Mouse (Mus musculus) testis, adult 2 months (tissue): Measurements from ENCODE around the gene Pde4a. TPM values are rescaled to one million over a fixed set of nuclear protein-coding genes. Genes with fewer than 3 reads are reported as not detected.
A peak's percentile ranks its signal among the peaks of the same experiment; 100 is the strongest.

ENCODE experiments used
- H3K27ac ChIP-seq: fragments of 200-500 bp; 2 replicates; pipeline ENCODE4 v1.5.1; 2012; ENCODE audit warnings: low read depth, low read length; ENCODE audit not compliant: control insufficient read depth, insufficient read depth
- H3K27me3 ChIP-seq: fragments of 200-500 bp; 2 replicates; pipeline ENCODE4 v1.6.1; 2012; ENCODE audit warnings: mild to moderate bottlenecking, low read length, moderate library complexity; ENCODE audit not compliant: control insufficient read depth, insufficient read depth
- H3K36me3 ChIP-seq: fragments of 200-500 bp; 2 replicates; pipeline ENCODE4 v1.6.1; 2012; ENCODE audit warnings: mild to moderate bottlenecking, low read length; ENCODE audit not compliant: control insufficient read depth, insufficient read depth
- H3K4me1 ChIP-seq: fragments of 200-500 bp; 2 replicates; pipeline ENCODE4 v1.6.1; 2012; ENCODE audit warnings: low read length; ENCODE audit not compliant: control insufficient read depth, insufficient read depth
- H3K4me3 ChIP-seq: fragments of 200-500 bp; 2 replicates; pipeline ENCODE4 v1.5.1; 2012; ENCODE audit warnings: low read depth, mild to moderate bottlenecking, low read length, moderate library complexity, mixed read lengths; ENCODE audit not compliant: control insufficient read depth
- CTCF ChIP-seq: fragments of 200-500 bp; IDR thresholded peaks from 2 replicates; pipeline ENCODE4 v1.5.1; 2012; ENCODE audit warnings: low read depth, mild to moderate bottlenecking, inconsistent platforms, low read length, moderate library complexity; ENCODE audit not compliant: control insufficient read depth, insufficient read depth, insufficient replicate concordance
- POLR2A ChIP-seq: fragments of 200-500 bp; IDR thresholded peaks from 2 replicates; pipeline ENCODE4 v1.6.1; 2012; ENCODE audit warnings: low read depth, mild to moderate bottlenecking, inconsistent platforms, low read length, moderate library complexity; ENCODE audit not compliant: control insufficient read depth
- polyA plus RNA-seq: library from polyadenylated mRNA; depleted of rRNA; stranded (reverse); fragments of >200 nt; gene quantifications from 2 replicates; pipeline ENCODE4 v1.2.3, GENCODE M21; 2012

Gene Pde4a
- polyA plus RNA-seq, 1 experiment, result 82.0 TPM

GRCm38 (mm10) chr9:21149077-21149653 lies 16.3 kb upstream of the Pde4a start:
- Histone ChIP-seq H3K4me3 (peak overlapping the region; percentile 93), H3K36me3 (no peaks in the 10 kb centered on the region), H3K27ac (no peak overlapping the region), H3K4me1 (peaks cover 28% of the 10 kb centered on the region), H3K27me3 (no peaks in the 10 kb centered on the region)
- TF ChIP-seq CTCF (no peak), POLR2A (no peak)

- H3K27ac ChIP-seq, result peak within 1 kb of the TSS; percentile 87
- no peaks in the 10 kb centered on the region for H3K27me3 ChIP-seq
- TF ChIP-seq POLR2A, result peak; percentile 70
- TF ChIP-seq CTCF, result no peak
- no peaks in the 10 kb centered on the region for H3K36me3 ChIP-seq
- H3K4me1 ChIP-seq, result peaks cover 28% of the 10 kb centered on the region
- peak within 1 kb of the TSS; percentile 93 for H3K4me3 ChIP-seq
These were observed 15.7 kb upstream of the Pde4a start, which contains the start of gene Cdc37 for GRCm38 (mm10) chr9:21149654-21150419. Gene Cdc37, minus strand, starts transcription at chr9:21149982.

DNA sequence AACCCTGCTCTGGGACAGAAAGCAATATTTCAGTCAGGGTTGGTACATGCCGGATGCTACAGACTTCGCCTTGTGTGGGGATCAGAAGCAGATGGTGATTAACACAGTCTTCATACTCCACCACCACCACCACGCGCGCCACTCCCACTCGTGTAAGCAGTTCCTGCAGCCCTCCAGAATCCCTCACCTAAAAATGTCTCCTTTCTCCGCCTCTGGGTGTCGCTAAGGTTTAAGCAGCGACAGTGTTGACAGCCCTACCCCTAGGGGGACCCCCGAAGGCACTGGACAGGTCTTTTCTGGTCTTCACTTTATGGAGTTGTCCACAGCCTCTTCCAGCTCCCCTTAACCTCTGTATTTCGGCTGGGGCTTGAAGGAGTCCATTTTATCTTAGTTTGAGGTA lies 12.8 kb upstream of the Pde4a start:
- H3K4me1 ChIP-seq, result peaks cover 28% of the 10 kb centered on the region

DNA sequence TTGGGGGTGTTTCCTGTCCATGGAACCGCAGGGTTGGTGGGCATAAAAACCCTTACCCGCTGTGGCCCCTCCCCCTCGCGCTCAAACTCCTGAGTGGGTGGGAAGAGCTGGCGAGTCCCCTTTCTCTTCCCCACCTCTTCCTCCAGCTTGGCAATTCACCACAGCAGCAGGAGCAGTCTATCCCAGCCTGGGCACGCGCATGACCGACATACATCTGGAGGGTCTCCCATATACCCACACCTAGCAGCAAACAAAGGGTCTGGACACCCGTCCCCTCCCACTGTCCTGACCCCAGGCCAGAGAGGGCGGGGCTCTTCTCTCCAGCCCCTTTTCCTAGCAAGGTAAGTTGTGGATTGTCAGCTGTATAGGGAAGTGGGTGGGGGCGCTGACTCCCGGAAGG lies 12.2 kb upstream of the Pde4a start:
- H3K4me1 ChIP-seq, result peaks cover 28% of the 10 kb centered on the region
- no peak overlapping the region for H3K27ac ChIP-seq
- TF ChIP-seq CTCF (no peak), POLR2A (no peak)
- peak overlapping the region; percentile 53 for H3K4me3 ChIP-seq
- H3K27me3 ChIP-seq, result no peaks in the 10 kb centered on the region
- H3K36me3 ChIP-seq, result no peaks in the 10 kb centered on the region

More for the DNA sequence above, 12.8 kb upstream of the Pde4a start:
- H3K27ac ChIP-seq, result no peak overlapping the region
- no peaks in the 10 kb centered on the region for H3K36me3 ChIP-seq
- H3K4me3 ChIP-seq, result peak overlapping the region; percentile 53
- no peaks in the 10 kb centered on the region for H3K27me3 ChIP-seq
- TF ChIP-seq CTCF (peak; percentile 31; the same call in 1 of the 2 replicates), POLR2A (no peak)

DNA sequence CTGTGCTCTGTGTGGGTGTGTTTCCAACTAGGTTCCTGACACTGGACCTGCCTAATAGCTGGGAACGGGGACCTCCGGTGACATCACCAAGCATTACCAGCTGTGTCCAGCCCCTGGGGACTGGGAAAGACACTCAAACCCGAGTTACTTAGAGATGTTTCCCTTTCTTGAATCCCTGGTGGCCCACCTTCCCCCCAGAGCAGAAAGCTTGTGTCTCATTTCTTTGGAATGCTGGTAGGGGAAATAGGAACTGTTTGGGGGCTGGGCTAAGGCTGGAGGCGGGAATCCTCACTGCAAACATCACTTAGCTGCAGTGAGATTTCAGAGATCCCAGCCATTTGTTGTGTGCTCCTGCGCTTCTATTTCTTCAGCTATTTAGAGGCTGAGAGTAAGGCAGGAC lies 11.7 kb upstream of the Pde4a start:
- TF ChIP-seq POLR2A (no peak), CTCF (no peak)
- H3K27ac ChIP-seq, result no peak overlapping the region
- peaks cover 28% of the 10 kb centered on the region for H3K4me1 ChIP-seq
- no peaks in the 10 kb centered on the region for H3K27me3 ChIP-seq
- no peaks in the 10 kb centered on the region for H3K36me3 ChIP-seq
- H3K4me3 ChIP-seq, result peak overlapping the region; percentile 53

DNA sequence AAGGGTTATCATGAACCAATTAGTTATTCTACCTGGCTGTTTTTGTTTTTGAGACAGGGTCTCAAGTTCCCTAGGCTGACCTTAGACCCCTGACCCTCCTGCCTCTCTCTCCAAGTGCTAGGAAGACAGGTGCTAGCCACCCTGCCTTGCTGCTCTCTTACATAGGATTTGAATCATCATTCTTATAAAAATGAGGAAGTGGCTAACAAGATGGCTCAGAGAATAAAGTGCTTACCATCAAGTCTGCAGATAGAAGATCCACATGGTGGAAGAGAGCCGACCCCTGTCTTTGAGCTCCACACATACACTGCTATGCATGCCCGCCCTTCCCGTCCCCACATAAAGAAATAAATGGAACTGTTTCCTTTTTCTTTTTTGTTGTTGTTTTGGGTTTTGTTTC lies 10.7 kb upstream of the Pde4a start:
- no peaks in the 10 kb centered on the region for H3K36me3 ChIP-seq

GRCm38 (mm10) chr9:21161209-21161909 lies 4.2 kb upstream of the Pde4a start:
- Histone ChIP-seq H3K36me3 (no peaks in the 10 kb centered on the region), H3K4me3 (peak overlapping the region; percentile 88), H3K27ac (peak overlapping the region; percentile 50; the same call in 1 of the 2 replicates), H3K27me3 (no peaks in the 10 kb centered on the region), H3K4me1 (peaks cover 27% of the 10 kb centered on the region)
- TF ChIP-seq CTCF (peak; percentile 95), POLR2A (peak; percentile 62; the same call in 1 of the 2 replicates)

More for the DNA sequence above, 10.7 kb upstream of the Pde4a start:
- H3K27ac ChIP-seq, result no peak overlapping the region
- H3K4me3 ChIP-seq, result no peak overlapping the region
- no peak for TF ChIP-seq POLR2A
- no peak for TF ChIP-seq CTCF
- H3K27me3 ChIP-seq, result no peaks in the 10 kb centered on the region
- H3K4me1 ChIP-seq, result peaks cover 23% of the 10 kb centered on the region
